Mouse (Mus musculus): ENCODE results near the gene Tmem196. TPM values are rescaled to one million over a fixed set of nuclear protein-coding genes. Genes with fewer than 3 reads are reported as not detected.
"Not testable (repeated sequence)": the region's sequence is repeated elsewhere in the genome, so short reads cannot be mapped to it uniquely, and the experiment has no call there.

Tmem196 gene
- polyA plus RNA-seq, 1 experiment from 2014 or later, result 9.8 TPM

GRCm38 (mm10) chr12:120014768-120015167 lies 69.1 kb downstream of the Tmem196 start:
- no peak overlapping the region for H3K4me3 ChIP-seq (replicated peaks; ENCODE audit: low read length)
- H3K4me1 ChIP-seq (replicated peaks; ENCODE audit: control insufficient read depth, insufficient read depth, low read length), result peaks cover 9% of the 10 kb centered on the region
- H3K9me3 ChIP-seq (ENCODE audit: control insufficient read depth, low read length), result no peaks in the 10 kb centered on the region
- no peak overlapping the region; the same call in 1 of the 2 replicates for H3K9ac ChIP-seq (replicated peaks; ENCODE audit: low read depth, low read length)
- peak overlapping the region; percentile 82 for H3K27ac ChIP-seq (ENCODE audit: low read length)
- WGBS, result 14% methylated on average over 4 of the region's 4 CpGs
- H3K27me3 ChIP-seq (replicated peaks; ENCODE audit: control insufficient read depth, insufficient read depth, low read length), result no peaks in the 10 kb centered on the region
- H3K36me3 ChIP-seq (ENCODE audit: control insufficient read depth, insufficient read depth), result no peaks in the 10 kb centered on the region
- peak; percentile 83 for ATAC-seq
- peak overlapping the region; percentile 34; the same call in 1 of the 2 replicates for H3K4me2 ChIP-seq (ENCODE audit: low read length)

DNA sequence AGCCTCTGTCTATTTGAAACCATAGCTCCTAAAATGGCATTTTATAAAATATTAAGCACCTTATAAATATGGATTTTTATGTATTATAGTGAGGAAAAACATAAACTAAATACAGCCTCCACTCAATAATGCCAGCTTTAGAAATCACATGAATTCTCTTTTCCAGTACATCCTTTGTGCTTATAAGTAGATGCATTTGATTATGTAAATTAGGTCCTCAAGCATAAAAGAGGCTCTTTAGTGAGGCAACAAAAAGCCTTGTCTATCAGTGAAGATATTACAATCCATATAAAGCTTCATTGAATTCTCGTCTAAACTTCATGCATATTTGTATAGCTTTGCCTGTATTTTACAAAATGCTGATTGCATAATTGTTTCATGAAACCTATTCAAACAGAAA lies 69.6 kb downstream of the Tmem196 start:
- H3K4me2 ChIP-seq (ENCODE audit: low read length), result no peak overlapping the region
- WGBS, result 7% methylated on average over 1 of the region's 1 CpGs

DNA sequence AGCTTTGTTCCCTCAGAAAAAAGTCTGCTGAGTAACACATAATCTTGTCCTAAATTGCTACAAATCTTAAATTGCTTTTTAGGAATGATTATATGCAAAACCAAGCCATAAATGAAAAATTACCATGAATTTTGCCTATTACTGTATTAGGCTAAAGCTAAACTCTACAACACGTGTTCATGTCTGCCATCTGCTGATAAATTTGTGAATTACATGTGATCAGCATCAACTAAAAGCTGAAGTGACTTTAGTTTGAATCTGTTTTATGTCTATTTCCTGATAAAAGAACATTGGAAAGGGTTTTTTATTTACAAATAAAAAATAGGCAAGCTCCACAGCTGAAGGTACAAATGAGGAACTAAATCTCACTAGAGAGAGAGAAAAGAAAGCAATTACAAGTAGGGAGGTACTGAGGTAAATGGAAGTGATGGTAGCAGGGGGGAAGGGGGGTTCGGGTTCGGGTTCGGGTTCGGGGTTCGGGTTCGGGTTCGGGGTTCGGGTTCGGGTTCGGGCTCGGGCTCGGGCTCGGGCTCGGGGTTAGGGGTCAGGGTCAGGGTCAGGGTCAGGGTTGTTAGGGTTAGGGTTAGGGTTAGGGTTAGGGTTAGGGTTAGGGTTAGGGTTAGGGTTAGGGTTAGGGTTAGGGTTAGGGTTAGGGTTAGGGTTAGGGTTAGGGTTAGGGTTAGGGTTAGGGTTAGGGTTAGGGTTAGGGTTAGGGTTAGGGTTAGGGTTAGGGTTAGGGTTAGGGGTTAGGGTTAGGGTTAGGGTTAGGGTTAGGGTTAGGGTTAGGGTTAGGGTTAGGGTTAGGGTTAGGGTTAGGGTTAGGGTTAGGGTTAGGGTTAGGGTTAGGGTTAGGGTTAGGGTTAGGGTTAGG lies 82.7 kb downstream of the Tmem196 start:
- H3K4me3 ChIP-seq (replicated peaks; ENCODE audit: low read length); H3K27ac ChIP-seq (ENCODE audit: low read length); H3K4me2 ChIP-seq (ENCODE audit: low read length); H3K9ac ChIP-seq (replicated peaks; ENCODE audit: low read depth, low read length); H3K4me1 ChIP-seq (replicated peaks; ENCODE audit: control insufficient read depth, insufficient read depth, low read length); H3K9me3 ChIP-seq (ENCODE audit: control insufficient read depth, low read length); H3K36me3 ChIP-seq (ENCODE audit: control insufficient read depth, insufficient read depth); H3K27me3 ChIP-seq (replicated peaks; ENCODE audit: control insufficient read depth, insufficient read depth, low read length): not testable (repeated sequence)
- ATAC-seq, result 0 out of 2 replicates have a peak, but pooled peaks have one; percentile 33
- 83% methylated on average over 15 of the region's 15 CpGs for WGBS

More for the DNA sequence above, 69.6 kb downstream of the Tmem196 start:
- Histone ChIP-seq H3K4me3 (replicated peaks; ENCODE audit: low read length) (no peak overlapping the region), H3K4me1 (replicated peaks; ENCODE audit: control insufficient read depth, insufficient read depth, low read length) (peaks cover 9% of the 10 kb centered on the region), H3K9me3 (ENCODE audit: control insufficient read depth, low read length) (no peaks in the 10 kb centered on the region), H3K9ac (replicated peaks; ENCODE audit: low read depth, low read length) (no peak overlapping the region), H3K27ac (ENCODE audit: low read length) (no peak overlapping the region), H3K27me3 (replicated peaks; ENCODE audit: control insufficient read depth, insufficient read depth, low read length) (no peaks in the 10 kb centered on the region), H3K36me3 (ENCODE audit: control insufficient read depth, insufficient read depth) (no peaks in the 10 kb centered on the region)
- peak; percentile 94 for ATAC-seq
